Mouse (Mus musculus) liver, embryonic 14.5 days (tissue): ENCODE results near the gene Dlx6.

Experiments used
- CTCF ChIP-seq: IDR thresholded peaks from 2 replicates; pipeline ENCODE4 v1.5.1; 2016; ENCODE audit warnings: antibody characterized with exemption, low read depth, control low read depth
- EP300 ChIP-seq: IDR thresholded peaks from 2 replicates; pipeline ENCODE4 v1.6.1; 2016; ENCODE audit warnings: antibody characterized with exemption, low read depth

DNA sequence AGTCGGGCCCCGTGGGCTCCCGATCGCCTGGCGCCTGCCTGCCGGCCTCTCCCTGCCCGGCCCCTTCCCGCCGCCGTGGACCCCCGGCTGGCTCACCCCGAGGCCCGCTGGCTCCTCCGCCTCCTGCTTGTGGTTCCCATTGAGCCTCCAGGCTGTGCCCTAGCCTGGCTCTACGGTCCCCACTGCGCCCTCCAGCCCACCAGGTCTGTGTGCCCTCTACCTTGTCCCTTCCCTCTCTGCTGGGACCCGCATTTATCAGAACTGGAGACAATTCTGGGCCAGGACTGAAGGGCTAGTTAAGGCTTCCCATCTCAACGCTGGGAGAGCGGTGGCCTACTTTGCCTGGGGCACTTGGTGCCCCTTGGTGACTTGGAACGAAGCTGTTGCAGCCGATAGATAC is 821 bp downstream of the Dlx6 start:
- no peak for TF ChIP-seq CTCF
- no peak for TF ChIP-seq EP300
